Mouse (Mus musculus) lung, adult 2 months (tissue): ENCODE measurements around the gene Esyt2.

Experiments
- CTCF ChIP-seq: fragments of 200-500 bp; IDR thresholded peaks from 2 replicates; pipeline ENCODE4 v1.5.1; 2011; ENCODE audit warnings: mild to moderate bottlenecking, low read length, control low read depth; ENCODE audit not compliant: insufficient read depth
- POLR2A ChIP-seq: fragments of 200-500 bp; IDR thresholded peaks from 2 replicates; pipeline ENCODE4 v1.6.1; 2011; ENCODE audit warnings: low read depth, mild to moderate bottlenecking, control low read depth, low read length, borderline replicate concordance; ENCODE audit errors: extremely low read depth

GRCm38 (mm10) chr12:116276961-116277360 is 4.0 kb upstream of the Esyt2 start:
- TF ChIP-seq CTCF: no peak
- TF ChIP-seq POLR2A: no peak
